Mouse (Mus musculus): ENCODE data around the gene Ung. TPM values are rescaled to one million over a fixed set of nuclear protein-coding genes. Genes with fewer than 3 reads are reported as not detected.

Gene Ung
- total and polyA plus RNA-seq, 3 experiments: 24.4 to 32.1 (median 27.1) TPM

DNA sequence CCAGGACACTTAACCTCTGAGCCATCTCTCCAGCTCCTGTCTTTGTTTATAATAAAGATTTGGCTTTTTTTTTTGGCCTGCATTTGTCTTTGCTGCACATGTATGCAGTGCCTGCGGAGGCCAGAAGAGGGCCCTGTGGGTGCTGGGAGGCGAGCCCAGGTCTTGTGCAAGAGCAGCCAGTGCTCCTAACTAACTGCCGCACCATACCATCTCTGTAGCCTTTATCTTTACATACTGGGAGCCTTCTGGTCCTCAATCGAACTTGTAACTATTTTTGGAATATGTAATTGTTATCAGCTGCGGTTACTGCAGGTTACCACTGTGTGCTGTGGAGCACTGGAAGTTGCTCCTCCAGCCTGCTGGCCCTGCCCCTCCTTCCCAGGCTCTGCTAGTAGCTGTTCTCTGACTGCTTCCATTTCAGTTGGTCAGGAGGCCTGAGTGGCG, 3.9 kb downstream of the Ung start:
- Histone ChIP-seq H3K9ac (ENCODE audit: low read depth, low read length) (no peak overlapping the region), H3K4me3 (no peak overlapping the region), H3K79me2 (replicated peaks; ENCODE audit: control insufficient read depth, insufficient read depth, low read length) (no peaks in the 10 kb centered on the region), H3K27me3 (ENCODE audit: control insufficient read depth, insufficient read depth, low read length) (no peaks in the 10 kb centered on the region), H3K27ac (peak overlapping the region; percentile 72), H3K36me3 (ENCODE audit: control insufficient read depth, insufficient read depth, low read length) (no peaks in the 10 kb centered on the region), H3K4me1 (ENCODE audit: control insufficient read depth, insufficient read depth, low read length) (peaks cover 6% of the 10 kb centered on the region)
- TF ChIP-seq POLR2A (IDR thresholded peaks at IDR 0.05; ENCODE audit: insufficient read depth, low read depth, low read length) (peak; percentile 54; the same call in 1 of the 2 replicates), CTCF (IDR thresholded peaks at IDR 0.05) (peak; percentile 85), EP300 (IDR thresholded peaks at IDR 0.05; ENCODE audit: insufficient read depth, low read depth, low read length) (peak; percentile 74)
- intact Hi-C loops (cut with DNase I): loop anchor here (2.0 kb wide), 1 partner anchor 19 kb away; no protein-coding TSS in a partner anchor
- WGBS: 38% methylated on average over 6 of the region's 6 CpGs
- peak; percentile 72 to 75 for DNase-seq

DNA sequence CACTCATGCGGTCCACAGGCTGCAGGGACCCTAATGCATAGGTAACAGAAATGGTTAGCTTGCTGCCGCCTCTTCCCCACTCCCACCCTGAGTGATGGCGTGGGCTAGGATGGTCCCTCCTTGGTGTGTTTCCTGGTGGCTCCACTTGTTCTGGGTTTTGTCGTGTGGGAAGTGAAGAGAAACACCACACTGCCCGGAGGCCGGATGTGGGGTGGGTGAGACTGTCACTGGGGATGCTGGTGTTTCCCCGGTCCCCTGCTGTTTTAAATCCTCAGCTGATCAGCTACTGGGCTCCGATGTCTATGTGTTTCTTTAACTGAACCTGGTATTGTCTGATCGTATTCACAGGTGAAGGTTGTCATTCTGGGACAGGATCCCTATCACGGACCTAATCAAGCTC, 5.3 kb downstream of the Ung start:
- TF ChIP-seq POLR2A (IDR thresholded peaks at IDR 0.05; ENCODE audit: insufficient read depth, low read depth, low read length) (no peak), EP300 (IDR thresholded peaks at IDR 0.05; ENCODE audit: insufficient read depth, low read depth, low read length) (no peak), CTCF (IDR thresholded peaks at IDR 0.05) (no peak)
- no peak for DNase-seq
- intact Hi-C loops (cut with DNase I): loop anchor here (2.0 kb wide), 1 partner anchor 17 kb away; no protein-coding TSS in a partner anchor
- Histone ChIP-seq H3K36me3 (ENCODE audit: control insufficient read depth, insufficient read depth, low read length) (no peaks in the 10 kb centered on the region), H3K27me3 (ENCODE audit: control insufficient read depth, insufficient read depth, low read length) (no peaks in the 10 kb centered on the region), H3K4me1 (ENCODE audit: control insufficient read depth, insufficient read depth, low read length) (peaks cover 12% of the 10 kb centered on the region), H3K79me2 (replicated peaks; ENCODE audit: control insufficient read depth, insufficient read depth, low read length) (no peaks in the 10 kb centered on the region), H3K9ac (ENCODE audit: low read depth, low read length) (no peak overlapping the region), H3K27ac (no peak overlapping the region), H3K4me3 (no peak overlapping the region)
- WGBS: 86% methylated on average over 10 of the region's 10 CpGs

- Histone ChIP-seq H3K27ac (peak overlapping the region; percentile 82), H3K4me1 (ENCODE audit: control insufficient read depth, insufficient read depth, low read length) (peaks cover 12% of the 10 kb centered on the region), H3K9ac (ENCODE audit: low read depth, low read length) (no peak overlapping the region), H3K27me3 (ENCODE audit: control insufficient read depth, insufficient read depth, low read length) (no peaks in the 10 kb centered on the region), H3K79me2 (replicated peaks; ENCODE audit: control insufficient read depth, insufficient read depth, low read length) (no peaks in the 10 kb centered on the region), H3K4me3 (no peak overlapping the region), H3K36me3 (ENCODE audit: control insufficient read depth, insufficient read depth, low read length) (no peaks in the 10 kb centered on the region)
- TF ChIP-seq CTCF (IDR thresholded peaks at IDR 0.05): no peak
- no peak for TF ChIP-seq POLR2A (IDR thresholded peaks at IDR 0.05; ENCODE audit: insufficient read depth, low read depth, low read length)
- TF ChIP-seq EP300 (IDR thresholded peaks at IDR 0.05; ENCODE audit: insufficient read depth, low read depth, low read length): no peak
- WGBS: 49% methylated on average over 15 of the region's 15 CpGs
- DNase-seq: peak; percentile 40 to 45
- intact Hi-C loops (cut with DNase I): loop anchor here (2.0 kb wide), 1 partner anchor 41 kb away; no protein-coding TSS in a partner anchor
These were observed 7.5 kb downstream of the Ung start for GRCm38 (mm10) chr5:114137481-114138276.

DNA sequence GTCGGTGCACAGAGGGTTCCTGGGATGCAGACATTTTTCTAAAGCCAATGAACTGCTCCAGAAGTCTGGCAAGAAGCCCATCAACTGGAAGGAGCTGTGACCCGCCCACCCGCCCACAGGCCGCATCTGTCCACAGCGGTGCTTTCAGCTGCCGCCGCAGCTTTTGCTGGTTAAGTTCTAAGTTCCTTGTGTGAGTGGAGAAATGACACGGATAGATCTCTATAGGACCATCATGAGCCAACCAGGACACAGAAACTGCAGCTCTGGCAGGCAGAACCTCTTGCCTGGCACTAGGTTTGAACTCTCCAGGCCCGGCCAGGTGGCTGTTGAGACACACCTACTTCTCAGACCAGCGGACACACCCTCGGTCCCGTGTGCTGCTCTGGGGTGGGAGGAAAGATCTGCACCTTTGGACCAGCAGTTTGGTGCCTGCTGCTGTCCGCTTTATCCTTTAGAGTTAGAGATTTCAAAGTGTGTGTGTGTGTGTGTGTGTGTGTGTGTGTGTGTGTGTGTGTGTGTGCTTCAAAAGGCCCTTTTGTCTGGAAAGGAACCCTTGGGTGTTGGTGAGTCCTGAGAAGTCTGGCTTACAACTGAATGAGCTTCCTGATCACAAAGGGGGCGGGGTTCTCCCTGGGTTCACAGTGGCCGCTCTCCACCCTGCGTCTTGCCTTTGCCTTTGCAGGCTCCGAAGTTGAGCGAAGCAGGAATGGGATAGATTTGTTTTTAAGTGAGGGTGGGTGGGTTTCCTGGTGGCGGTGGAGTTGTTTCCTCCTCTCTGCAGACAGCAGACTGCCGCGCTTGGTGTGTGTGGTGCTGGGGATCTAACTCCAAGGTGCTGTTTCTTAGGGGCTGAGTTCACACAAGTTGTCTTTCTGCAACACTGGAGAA, 8.3 kb downstream of the Ung start:
- DNase-seq: peak; percentile 54 to 58
- Histone ChIP-seq H3K4me3 (0 out of 2 replicates have a peak overlapping the region, but pooled peaks have one; percentile 13), H3K36me3 (ENCODE audit: control insufficient read depth, insufficient read depth, low read length) (no peaks in the 10 kb centered on the region), H3K27ac (peak overlapping the region; percentile 82), H3K79me2 (replicated peaks; ENCODE audit: control insufficient read depth, insufficient read depth, low read length) (no peaks in the 10 kb centered on the region), H3K9ac (ENCODE audit: low read depth, low read length) (peak overlapping the region; percentile 26), H3K27me3 (ENCODE audit: control insufficient read depth, insufficient read depth, low read length) (no peaks in the 10 kb centered on the region), H3K4me1 (ENCODE audit: control insufficient read depth, insufficient read depth, low read length) (peaks cover 12% of the 10 kb centered on the region)
- 23% methylated on average over 21 of the region's 21 CpGs for WGBS
- TF ChIP-seq POLR2A (IDR thresholded peaks at IDR 0.05; ENCODE audit: insufficient read depth, low read depth, low read length) (no peak), EP300 (IDR thresholded peaks at IDR 0.05; ENCODE audit: insufficient read depth, low read depth, low read length) (no peak), CTCF (IDR thresholded peaks at IDR 0.05) (no peak)
- intact Hi-C loops (cut with DNase I): loop anchor here (2.0 kb wide), 1 partner anchor 40 kb away; no protein-coding TSS in a partner anchor

DNA sequence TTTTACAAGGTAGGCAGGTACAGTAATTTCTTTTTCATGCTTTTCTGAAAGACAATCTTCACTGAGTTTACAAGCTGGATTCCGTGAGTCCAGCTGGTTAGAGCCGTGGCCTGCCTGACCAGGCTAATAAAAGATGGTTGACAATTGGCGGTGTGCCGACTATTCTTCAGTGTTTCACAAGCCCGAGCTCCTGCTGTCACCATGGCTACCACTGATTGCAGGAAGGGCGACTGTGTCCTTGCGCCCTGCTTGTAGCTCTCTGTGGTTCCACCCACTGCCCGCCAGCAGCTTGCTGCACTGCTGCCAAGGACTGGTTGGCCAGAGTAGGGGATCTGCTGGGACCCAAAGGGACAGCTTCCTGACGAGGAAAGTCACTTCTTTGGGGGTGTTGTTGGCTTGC, 9.0 kb downstream of the Ung start:
- H3K27ac ChIP-seq: peak overlapping the region; percentile 82
- peaks cover 12% of the 10 kb centered on the region for H3K4me1 ChIP-seq (ENCODE audit: control insufficient read depth, insufficient read depth, low read length)
- peak; percentile 57 for TF ChIP-seq POLR2A (IDR thresholded peaks at IDR 0.05; ENCODE audit: insufficient read depth, low read depth, low read length)
- peak; percentile 84 for TF ChIP-seq EP300 (IDR thresholded peaks at IDR 0.05; ENCODE audit: insufficient read depth, low read depth, low read length)
- TF ChIP-seq CTCF (IDR thresholded peaks at IDR 0.05): no peak
- H3K79me2 ChIP-seq (replicated peaks; ENCODE audit: control insufficient read depth, insufficient read depth, low read length): no peaks in the 10 kb centered on the region
- H3K9ac ChIP-seq (ENCODE audit: low read depth, low read length): no peak overlapping the region
- WGBS: 14% methylated on average over 9 of the region's 9 CpGs
- no peaks in the 10 kb centered on the region for H3K27me3 ChIP-seq (ENCODE audit: control insufficient read depth, insufficient read depth, low read length)
- H3K4me3 ChIP-seq: 0 out of 2 replicates have a peak overlapping the region, but pooled peaks have one; percentile 13
- DNase-seq: peak; percentile 81 to 91
- H3K36me3 ChIP-seq (ENCODE audit: control insufficient read depth, insufficient read depth, low read length): no peaks in the 10 kb centered on the region
- intact Hi-C loops (cut with DNase I): loop anchor here (2.0 kb wide), 1 partner anchor 40 kb away; no protein-coding TSS in a partner anchor
